Mouse (Mus musculus) kidney, postnatal 25 days (tissue): ENCODE measurements around the gene Irgm2.

Source experiments
- DNase-seq, 2 experiments: peaks; one replicate each; pipeline ENCODE4 v3.0.0; 2021; ENCODE audit warnings: mixed read lengths in 2 of 2

Gene Irgm2

DNA sequence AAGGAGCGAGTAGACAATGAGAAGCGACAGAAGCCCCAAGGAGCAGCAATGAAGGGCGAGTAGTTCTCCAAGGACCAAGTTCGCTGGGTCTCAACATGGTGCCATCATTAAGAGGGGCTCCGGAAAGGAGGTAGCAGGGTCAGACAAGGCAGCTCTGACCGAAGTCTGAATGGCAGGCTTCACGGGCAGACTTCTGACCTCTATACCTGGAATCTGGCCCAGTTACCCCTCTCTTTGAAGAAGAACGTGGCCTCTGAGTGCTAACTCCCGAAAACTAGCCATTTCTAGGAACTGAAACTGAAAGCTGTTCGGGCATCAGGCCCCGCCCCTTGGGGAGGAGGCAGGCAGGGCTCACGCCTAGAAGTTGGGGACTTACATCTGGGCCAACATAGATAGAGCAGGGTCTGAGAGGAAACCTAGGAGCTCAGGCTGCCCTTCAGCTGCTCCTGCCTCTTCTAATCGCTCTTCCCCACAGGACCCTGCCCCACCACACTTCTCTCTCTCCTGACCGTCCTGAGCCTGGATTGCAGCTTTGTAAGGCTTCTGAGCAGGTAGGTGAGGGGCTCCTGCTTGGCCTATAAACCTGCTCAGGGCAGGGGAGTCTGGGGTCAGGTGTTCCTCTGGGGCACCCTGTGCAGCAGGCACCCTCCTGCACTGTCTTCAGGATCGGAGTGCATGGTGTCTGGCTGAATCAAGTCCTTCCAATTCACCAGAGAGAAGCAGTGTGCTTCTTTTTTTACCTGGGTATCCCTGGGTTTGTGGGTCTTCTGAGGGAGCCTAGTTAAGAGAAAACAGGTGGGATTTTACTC, at the start of gene Irgm2, which contains the start of gene Igtp:
Irgm2 (plus strand) TSS at position 390 of the 809 bp plus-strand sequence.
Igtp (plus strand) TSS at position 328 of the 809 bp plus-strand sequence.
- peak; percentile 88 to 90 for DNase-seq

DNA sequence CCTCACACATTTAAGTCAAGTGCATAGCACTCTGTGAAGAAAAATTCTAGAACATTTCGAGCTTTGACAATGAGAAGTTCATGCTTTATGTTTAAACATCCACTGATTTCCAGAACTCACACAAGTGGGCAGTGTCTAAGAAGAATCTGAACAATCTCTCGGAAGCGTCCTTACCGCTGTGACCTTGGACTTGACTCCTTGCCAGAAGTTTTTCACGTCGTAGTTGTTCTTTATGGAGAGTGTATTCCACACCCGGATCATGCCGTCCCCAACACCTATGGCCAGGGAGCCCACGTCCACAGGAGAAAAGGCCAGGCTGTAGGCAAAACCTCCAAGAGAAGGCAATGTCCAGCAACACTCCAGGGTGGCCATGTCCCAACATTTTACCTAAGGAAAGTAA, 44.0 kb upstream of the Irgm2 start:
- DNase-seq: no peak

DNA sequence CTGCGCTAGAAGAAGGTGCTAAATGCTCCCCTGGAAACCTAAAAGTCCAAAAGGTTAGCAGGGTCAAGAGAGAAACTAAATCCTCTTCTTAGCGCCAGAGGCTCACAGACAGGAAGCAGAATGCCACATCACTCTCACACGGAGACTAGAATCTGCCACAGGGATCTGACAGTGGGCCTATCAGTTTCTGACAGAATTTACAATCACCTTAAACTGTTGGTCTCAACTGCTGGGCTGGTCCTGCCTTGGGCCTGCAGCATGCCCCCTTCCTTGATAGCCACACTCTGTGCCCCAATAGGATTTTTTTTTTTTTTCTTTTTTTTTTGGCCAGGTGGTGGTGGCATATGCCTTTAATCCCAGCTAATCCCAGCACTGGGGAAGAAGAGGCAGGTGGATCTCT, 42.5 kb upstream of the Irgm2 start:
- DNase-seq: no peak

DNA sequence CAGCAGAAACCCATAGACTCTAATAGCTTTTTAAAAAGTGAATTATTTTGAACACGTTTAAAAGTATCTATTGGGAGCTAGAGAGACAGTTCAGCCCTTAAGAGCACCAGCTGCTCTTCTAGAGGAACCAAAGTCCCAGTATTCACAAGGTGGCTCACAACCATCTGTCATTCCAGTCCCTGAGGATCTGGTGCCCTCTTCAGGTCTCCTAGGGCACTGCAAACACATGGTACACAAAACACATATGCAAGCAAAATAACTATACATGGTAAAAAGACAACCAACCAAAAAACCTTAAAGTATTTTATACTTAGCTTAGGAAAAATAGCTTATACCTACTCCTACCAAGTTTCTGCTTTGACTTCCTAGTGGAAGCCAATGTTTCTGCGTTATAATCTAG, 34.3 kb upstream of the Irgm2 start:
- no peak for DNase-seq

DNA sequence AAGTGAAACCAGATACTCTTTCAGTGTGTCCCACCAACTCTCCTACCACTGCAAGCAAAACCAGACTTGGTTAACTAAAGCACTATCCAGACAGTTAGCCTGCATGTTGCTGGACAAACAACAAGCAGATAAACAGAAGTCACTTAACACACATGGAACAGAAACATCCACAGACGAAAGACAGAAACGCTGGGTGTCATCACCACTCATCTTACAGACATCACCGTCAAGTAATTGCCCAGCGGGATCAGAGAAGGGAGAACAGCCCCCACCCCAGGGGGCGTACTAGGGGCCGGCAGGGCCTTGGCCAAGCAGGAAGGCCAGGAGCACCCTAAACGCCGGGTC, 31.6 kb upstream of the Irgm2 start:
- no peak for DNase-seq

DNA sequence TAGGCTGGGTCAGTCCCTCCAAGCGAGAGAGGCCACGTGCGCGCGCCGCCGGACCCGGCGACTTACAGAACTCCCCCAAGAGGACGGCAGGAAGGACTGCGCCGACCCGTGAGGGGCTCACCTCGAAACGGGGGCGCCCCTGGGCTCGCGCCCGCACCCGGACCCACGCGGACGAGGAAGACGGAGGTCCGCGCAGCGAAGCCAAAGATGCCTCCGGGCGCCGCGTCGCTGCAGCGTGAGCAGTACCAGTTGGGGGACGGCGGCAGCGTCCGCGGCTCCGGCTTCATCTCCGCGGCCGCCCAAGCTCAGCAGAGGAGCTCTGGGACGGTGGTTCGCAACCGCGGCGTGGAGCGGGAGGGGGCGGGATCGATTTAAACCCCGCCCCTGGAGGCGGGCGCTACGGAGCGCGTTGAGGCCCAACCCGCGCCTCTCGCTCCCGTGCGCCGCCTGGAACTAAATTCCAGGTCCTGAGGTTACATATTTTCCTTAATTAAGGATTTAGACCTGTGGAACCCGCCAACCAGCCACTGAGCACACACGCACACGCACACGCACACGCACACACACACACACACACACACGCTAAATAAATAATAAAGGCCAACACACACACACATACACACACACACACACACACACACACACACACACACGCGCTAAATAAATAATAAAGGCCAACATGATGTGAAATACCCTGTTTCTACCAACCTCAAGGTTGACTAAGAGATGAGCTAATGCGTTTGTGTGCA, 31.1 kb upstream of the Irgm2 start, which contains the start of gene Gemin5:
Gemin5 (minus strand) TSS at position 373 of the 749 bp plus-strand sequence.
- peak; percentile 84 to 89 for DNase-seq

DNA sequence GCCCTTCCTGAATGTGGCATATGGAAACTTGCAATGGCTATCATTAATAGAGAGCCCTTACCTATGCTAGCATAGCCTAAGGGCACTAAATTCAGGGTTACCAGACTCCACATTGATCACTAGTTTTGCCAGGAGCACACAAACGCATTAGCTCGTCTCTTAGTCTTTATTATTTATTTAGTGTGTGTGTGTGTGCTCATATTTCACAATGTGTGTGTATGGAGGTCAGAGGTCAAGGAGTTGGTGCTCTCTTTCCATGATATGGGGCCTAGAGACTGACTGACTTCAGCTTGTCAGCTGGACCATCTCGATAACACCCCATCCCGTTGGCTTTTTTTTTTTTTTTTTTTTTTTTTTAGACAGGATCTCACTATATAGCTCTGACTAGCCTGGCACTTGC, 29.8 kb upstream of the Irgm2 start:
- no peak for DNase-seq

DNA sequence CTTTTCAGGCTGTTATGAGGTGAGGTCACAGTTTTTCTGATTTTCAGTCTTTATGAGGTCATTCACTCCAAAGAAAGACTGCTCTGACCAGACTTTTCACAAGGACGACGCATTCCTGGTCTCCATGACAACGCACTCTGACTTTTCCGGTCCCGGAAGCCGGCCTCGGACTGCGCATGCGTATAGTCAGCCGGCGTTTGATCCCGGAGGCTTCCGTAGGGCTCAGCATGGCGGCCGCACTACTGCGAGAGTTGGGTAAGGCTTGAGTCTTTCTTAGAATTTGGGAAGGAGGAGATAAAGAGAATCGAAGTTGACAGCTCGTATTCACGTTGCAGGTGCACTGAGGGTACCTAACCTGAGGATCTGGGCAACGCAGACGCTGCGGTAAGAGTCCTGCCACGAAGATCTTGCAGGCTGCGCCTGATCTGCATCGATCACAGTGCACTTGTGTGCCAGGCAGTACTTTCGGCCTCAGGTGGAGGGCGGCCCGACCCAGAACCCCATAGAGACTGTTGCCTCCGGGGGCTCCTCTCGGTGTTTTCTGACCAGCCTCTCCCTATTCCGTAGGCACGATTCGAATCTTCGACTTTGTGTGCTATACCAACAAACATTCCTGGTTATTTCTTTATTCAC, 27.8 kb upstream of the Irgm2 start, which contains the start of gene Mrpl22:
Mrpl22 (plus strand) TSS at position 203 of the 633 bp plus-strand sequence.
- DNase-seq: peak; percentile 98 to 99

DNA sequence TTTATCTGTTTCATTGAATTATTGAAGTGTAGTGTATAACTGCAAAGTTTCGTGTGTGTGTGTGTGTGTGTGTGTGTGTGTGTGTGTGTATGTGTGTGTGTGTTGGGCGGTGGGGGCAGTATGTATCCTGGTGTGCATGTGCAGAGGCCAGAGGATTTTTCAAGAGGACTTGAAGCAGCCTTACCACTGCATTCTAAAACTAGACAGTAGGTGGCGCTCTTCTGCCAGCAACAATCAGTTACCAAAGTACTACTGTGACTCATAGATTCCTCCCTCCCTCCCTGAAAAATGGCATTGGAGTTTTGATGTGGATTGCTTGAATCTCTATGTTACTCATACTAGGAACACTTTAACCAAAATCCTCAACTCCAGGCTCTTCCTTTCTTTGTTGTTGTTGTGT, 19.9 kb upstream of the Irgm2 start:
- peak; percentile 78 to 87 for DNase-seq

DNA sequence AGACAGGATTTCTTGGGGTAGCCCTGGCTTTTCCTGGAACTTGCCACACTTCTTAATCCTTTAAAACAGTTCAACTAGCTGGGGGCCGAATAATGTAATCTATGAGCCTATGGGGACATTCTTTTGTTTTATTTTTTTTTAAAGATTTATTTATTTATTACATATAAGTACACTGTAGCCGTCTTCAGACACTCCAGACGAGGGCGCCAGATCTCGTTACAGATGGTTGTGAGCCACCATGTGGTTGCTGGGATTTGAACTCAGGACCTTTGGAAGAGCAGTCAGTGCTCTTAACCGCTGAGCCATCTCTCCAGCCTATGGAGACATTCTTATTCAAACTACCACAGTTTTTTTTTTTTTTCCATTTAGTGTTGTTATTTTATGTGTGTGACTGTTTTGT, 19.4 kb upstream of the Irgm2 start:
- peak in 1 of 2 experiments; percentile 18 for DNase-seq

DNA sequence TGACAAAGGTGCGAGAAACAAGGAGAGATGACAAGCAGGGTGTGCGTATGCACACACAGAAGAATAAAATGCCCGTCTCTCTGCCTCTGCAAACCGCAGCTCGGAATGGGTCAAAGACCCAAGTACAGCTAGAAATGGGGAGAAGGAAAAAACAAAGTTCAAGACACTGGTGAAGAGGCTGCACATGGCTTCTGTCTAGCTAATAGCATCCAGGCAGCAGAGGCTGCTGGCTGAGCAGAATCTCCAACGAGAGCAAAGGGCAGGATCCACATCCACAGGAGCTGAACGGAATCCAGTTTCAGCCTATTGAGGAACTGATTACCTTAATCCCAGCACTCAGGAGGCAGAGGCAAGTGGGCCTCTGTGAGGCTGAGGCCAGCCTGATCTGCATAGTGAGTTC, 18.7 kb upstream of the Irgm2 start:
- peak; percentile 39 to 65 for DNase-seq

DNA sequence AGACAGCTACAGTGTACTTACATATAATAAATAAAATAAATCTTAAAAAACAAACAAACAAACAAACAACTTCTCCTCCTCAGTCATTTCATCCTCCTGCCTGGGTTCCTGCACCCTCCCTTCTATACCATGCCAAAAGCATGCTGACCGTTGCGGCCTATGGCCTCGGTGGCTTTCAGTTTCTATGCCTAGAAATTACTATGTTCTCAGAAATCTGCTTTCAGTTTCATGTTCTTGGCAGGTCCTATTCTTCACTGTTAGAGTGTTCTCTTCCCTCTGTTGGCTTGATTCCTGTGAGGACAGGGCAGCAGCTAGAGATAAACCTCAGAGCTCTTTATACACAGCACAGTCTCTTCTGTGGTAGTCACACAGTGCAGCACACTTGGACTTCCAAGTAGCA, 15.8 kb upstream of the Irgm2 start:
- no peak for DNase-seq

DNA sequence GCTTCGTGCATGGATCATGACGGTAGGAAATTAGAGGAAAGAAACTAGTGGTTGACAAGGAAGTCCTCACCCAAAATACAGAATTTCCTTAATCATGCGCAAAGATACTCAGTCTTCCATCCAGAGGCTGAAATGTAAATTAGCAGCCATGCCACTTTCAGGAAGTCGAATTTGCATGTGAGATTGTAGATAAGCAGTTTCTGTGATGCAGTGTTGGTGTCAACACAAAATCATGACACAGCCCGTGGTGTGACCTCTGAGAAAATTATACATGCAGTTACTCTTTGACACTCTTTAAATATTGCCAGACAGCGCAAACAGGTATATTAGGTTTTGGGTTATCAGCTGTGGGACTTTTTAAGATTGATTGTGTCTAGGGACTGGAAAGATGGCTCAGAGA, 9.7 kb upstream of the Irgm2 start:
- no peak for DNase-seq

DNA sequence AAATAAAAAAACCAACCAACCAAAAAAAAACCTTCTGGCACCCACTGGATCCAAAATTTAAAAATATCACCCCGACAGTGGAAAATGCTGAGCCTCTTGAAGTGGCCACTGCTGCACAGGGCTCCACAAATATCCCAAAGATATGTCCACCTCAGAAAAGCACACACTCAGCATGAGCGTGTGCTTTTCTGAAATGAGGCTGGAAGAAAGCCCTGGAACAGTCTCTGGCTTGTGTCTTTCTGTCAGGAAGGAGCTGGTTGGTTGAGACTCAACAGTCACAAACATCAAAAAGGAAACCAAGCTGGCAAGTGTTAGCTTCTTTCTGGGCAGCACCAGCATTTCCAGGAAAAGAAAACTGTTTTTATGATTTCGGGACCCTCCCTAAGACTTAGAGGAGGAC, 6.1 kb upstream of the Irgm2 start:
- no peak for DNase-seq

DNA sequence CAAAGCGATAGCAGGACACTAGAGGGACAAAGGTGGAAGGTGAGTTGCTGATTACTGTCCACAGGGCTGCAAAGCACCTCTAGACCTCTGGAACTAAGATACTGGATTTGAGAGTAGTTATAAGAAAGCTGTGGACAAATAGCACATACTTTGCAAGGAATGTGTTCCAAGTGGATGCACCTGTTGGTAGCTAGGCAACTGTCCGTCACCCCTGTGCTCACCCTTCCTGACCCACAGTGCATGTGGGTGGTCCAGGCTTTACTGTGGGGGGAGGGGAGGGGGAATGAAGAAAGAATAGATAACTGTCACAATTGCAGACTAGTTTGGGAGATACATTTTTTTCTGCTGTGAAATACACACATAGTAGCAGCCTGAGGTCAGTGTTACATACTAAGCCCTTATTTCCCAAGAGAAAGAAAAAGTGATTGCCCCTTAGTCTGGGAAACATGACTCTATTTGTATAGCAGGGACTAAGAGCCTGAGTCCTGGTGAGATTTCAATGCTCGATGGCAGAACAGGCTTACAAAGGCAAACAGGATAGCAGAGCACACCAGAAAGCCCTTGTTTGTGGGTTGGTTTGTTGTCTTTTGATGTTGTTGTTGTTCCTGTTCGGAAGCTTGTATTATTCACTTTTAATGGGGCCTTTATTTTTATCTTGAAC, 5.4 kb upstream of the Irgm2 start:
- no peak for DNase-seq

DNA sequence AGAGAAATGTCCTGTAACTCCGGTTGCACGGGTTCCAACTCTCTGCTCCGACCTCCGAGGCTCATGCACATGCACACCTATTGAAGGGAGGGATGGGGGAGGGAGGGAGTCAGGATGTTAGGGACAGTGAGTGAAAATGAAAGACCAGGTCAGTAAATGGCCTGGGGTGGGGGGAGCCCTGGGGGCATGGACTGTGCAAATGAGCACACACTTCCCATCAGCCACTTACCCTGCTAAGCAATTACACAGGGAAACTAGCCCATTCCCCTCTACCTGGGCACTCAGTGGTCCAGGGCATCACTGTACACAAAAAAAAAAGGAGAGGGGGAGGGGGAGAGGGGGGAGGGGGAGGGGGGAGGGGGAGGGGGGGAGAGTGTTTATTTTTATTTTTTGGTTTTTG, 755 bp upstream of the Irgm2 start:
- DNase-seq: no peak

DNA sequence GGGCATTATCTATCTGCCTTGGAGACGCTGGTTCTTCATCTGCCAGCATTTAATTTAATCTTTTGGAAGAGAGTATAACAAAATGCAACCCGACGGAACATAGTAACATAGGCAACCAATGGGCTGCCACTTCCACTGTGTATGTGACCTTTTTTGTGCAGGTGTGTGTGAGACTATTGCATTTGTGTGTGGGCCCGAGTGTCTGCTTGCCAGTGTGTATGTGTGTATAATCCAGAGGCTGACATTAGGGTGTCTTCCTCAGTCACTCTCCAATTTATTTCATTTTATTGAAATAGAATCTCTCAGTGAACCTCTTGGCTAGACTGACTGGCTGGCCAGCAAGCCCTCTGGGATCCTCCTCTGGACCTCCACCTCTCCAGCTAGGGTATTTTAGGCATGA, 808 bp downstream of the Irgm2 start:
- DNase-seq: no peak

DNA sequence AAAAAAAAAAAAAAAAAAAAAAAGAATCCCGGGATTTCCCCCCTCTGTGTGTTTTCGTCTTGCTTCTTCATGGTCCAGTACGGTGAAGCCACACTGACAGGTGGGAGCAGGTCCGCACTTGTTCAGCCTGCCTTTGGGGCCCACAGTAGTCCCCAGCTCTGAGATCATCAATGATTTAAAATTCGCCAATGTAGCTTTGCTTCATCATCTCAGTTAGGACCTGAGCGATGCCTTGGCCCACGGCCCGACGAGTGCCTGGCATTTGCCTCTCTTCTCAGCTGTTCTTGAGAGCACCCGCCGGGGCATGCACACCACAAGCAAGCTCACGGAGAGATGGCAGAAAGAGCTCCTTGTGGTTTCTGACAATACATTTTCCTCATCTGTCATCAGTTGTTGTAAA, 1.6 kb downstream of the Irgm2 start:
- DNase-seq: no peak

DNA sequence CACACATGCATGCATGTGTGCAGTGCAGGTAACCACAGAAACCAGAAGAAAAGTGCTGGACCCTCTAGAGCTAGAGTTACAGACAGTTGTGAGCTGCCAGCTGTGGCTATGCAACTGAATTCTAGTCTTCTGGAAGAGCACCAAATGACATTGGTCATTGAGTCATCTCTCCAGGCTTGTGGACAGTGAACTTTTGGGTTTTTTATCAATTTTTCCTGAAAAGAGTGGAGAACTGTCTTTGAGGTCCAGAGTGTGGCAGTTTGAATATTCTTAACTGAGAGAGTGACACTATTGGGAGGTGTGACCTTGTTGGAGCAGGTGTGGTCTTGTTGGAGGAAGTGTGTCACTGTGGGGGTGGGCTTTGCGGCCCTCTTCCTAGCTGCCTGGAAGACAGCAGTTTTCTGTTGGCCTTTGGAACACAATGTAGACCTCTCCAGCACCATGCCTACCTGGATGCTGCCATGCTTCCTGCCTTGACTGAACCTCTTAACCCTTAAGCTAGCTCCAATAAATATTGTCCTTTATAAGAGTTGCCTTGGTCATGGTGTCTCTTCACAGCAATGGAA, 11.0 kb downstream of the Irgm2 start:
- no peak for DNase-seq

DNA sequence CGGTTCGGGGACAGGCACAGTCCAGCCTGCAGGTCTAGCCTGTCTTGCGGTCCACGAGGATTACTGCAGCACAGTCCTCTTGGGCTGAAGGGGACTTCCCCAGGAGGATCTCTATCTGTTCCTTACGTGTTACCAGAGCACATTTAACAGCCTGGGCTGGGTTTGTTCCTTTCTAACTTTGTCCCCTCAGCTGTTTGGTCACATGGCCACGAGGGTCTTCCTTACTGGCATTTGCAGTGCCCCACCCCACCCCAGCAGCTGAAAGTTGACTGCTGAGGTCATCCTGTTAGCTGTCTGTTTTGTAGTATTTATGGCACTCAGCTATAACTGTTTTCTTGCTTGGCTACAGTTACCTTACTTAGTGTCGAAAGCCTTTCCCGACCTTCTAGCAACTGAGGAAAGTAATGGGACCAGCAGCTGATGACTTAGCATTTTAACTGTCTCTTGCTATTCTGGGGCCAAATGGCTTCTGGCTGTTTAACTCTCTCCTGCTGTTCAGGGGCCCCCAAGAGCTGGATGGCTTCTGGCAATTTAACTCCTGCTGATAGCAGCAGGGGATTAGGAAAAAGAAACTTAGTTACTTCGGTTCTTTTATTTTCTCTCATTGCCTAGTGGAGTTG, 11.8 kb downstream of the Irgm2 start:
- DNase-seq: no peak

DNA sequence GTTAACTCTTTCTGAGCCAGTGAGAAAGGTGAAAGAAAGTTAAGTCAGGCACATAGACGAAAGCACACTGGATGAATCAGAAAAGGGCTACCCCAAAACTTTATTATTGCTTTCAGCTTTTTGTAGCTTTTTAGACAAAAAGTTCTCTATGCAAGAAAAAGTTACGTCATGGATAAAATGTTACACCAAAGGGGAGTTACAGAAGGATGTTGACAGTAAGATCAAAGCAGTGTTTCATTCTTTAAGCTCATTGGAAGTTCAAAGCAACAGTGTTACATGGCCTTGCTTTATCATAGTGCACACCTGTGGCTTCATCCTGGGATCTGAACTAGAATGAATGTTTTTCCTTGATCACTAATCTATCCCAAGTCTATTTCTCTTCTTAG, 12.3 kb downstream of the Irgm2 start:
- no peak for DNase-seq

DNA sequence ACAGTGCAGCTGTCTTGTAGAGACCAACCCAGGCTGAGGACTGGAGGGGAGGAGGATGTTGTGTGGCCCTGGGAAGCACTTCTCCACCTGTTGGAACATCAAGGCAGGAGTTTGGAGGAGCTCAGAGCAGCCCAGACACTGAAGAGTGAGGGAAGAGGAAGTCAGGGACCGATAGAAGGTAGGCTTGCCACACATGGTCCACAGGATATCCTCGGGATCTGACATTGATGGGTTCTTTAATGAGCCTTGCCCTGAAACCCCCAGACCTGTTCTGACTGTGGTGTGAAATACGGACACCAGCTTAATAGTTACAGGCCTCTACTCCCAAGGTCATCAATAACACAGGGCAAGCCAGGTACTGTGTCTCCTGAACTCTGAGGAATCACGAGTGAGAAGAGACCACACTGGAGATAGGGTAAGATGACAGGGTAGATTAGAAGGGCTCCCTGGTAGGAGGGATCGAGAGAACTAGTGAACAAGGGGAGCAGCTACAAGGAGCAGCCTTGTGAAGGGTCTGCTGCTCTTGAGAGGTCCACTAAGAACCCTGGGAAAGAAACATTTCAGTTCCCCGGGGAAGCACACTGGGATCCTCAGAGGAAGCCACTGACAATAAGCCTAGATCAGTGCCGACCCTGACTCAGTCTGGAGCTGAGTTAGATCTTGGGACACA, 14.4 kb downstream of the Irgm2 start:
- DNase-seq: no peak
